In genomic region chr7:89980133-89980484, GRCm38 (mm10) we compare ENCODE assay signal across 8 mouse cellular contexts. TPM values are rescaled to one million over a fixed set of nuclear protein-coding genes. Genes with fewer than 3 reads are reported as not detected.
DNase-seq lines count a peak whose midpoint lies in the region; ATAC-seq and TF ChIP-seq lines count a peak whose summit lies in the region.

No protein-coding gene starts in this region.

- H3K27me3 ChIP-seq in kidney, adult 2 months (replicated peaks; ENCODE audit: control insufficient read depth, insufficient read depth, low read length) = no peaks in the 10 kb centered on the region
- H3K27me3 ChIP-seq in hindbrain, embryonic 14.5 days (ENCODE audit: control insufficient read depth, insufficient read depth, low read length) = no peaks in the 10 kb centered on the region
- H3K27me3 ChIP-seq in midbrain, embryonic 15.5 days (replicated peaks) = no peaks in the 10 kb centered on the region

- no peak for DNase-seq in kidney, adult 2 months
- no peak for DNase-seq in kidney, adult 8-10 months
- no peak for DNase-seq in hindbrain, embryonic 14.5 days (ENCODE audit: low spot score)
- DNase-seq in gastrocnemius, postnatal 14 days = no peak
- DNase-seq in cerebellum, adult 8-10 months = no peak
- no peak for DNase-seq in layer of hippocampus, adult 9-10 months (ENCODE audit: low spot score)

- TF ChIP-seq CTCF in kidney, adult 2 months (conservative IDR thresholded peaks at IDR 0.05; ENCODE audit: insufficient read depth, insufficient read length, low read depth, low read length) = no peak
- TF ChIP-seq CTCF in bone marrow, adult 2 months (IDR thresholded peaks at IDR 0.05; ENCODE audit: control insufficient read depth, insufficient read depth, low read length) = no peak

- peak overlapping the region; percentile 67 for H3K9ac ChIP-seq in hindbrain, embryonic 14.5 days
- H3K9ac ChIP-seq in midbrain, embryonic 15.5 days = peak overlapping the region; percentile 65

- whole genome bisulfite sequencing in kidney, adult 2 months = 0% methylated on average over 31 of the region's 31 CpGs
- WGBS in bone marrow, adult 2 months = under 1% methylated on average over 31 of the region's 31 CpGs
- under 1% methylated on average over 31 of the region's 31 CpGs for WGBS in hindbrain, embryonic 14.5 days
- WGBS in midbrain, embryonic 15.5 days = under 1% methylated on average over 31 of the region's 31 CpGs

- TF ChIP-seq POLR2A in kidney, adult 2 months (IDR thresholded peaks at IDR 0.05; ENCODE audit: low read depth, low read length) = no peak
- no peak for TF ChIP-seq POLR2A in bone marrow, adult 2 months (IDR thresholded peaks at IDR 0.05; ENCODE audit: borderline replicate concordance, control insufficient read depth, low read depth, low read length)

- H3K4me2 ChIP-seq in hindbrain, embryonic 14.5 days (replicated peaks) = peak overlapping the region; percentile 80
- H3K4me2 ChIP-seq in midbrain, embryonic 15.5 days = peak overlapping the region; percentile 90

- H3K36me3 ChIP-seq in kidney, adult 2 months (ENCODE audit: control insufficient read depth, insufficient read depth, low read length) = peaks cover 6% of the 10 kb centered on the region
- H3K36me3 ChIP-seq in hindbrain, embryonic 14.5 days (replicated peaks; ENCODE audit: control insufficient read depth, insufficient read depth) = peaks cover 12% of the 10 kb centered on the region
- peaks cover 11% of the 10 kb centered on the region for H3K36me3 ChIP-seq in midbrain, embryonic 15.5 days (replicated peaks)

- H3K9me3 ChIP-seq in hindbrain, embryonic 14.5 days (ENCODE audit: control insufficient read depth, low read length) = no peaks in the 10 kb centered on the region
- no peaks in the 10 kb centered on the region for H3K9me3 ChIP-seq in midbrain, embryonic 15.5 days

- peak overlapping the region; percentile 87 for H3K4me3 ChIP-seq in kidney, adult 2 months (ENCODE audit: insufficient read depth, low read depth, low read length)
- H3K4me3 ChIP-seq in bone marrow, adult 2 months (replicated peaks; ENCODE audit: control insufficient read depth, low read depth, low read length) = peak overlapping the region; percentile 98
- H3K4me3 ChIP-seq in hindbrain, embryonic 14.5 days (replicated peaks; ENCODE audit: low read length) = peak overlapping the region; percentile 79
- H3K4me3 ChIP-seq in midbrain, embryonic 15.5 days = peak overlapping the region; percentile 66

- no peak for ATAC-seq in hindbrain, embryonic 14.5 days (ENCODE audit: low FRiP score)
- no peak for ATAC-seq in midbrain, embryonic 15.5 days (replicated peaks)

- peak overlapping the region; percentile 57 for H3K27ac ChIP-seq in kidney, adult 2 months (ENCODE audit: insufficient read depth, low read depth, low read length)
- H3K27ac ChIP-seq in bone marrow, adult 2 months (ENCODE audit: control insufficient read depth, insufficient read depth, low read depth, low read length, poor library complexity) = peak overlapping the region; percentile 99
- peak overlapping the region; percentile 95 for H3K27ac ChIP-seq in hindbrain, embryonic 14.5 days
- H3K27ac ChIP-seq in midbrain, embryonic 15.5 days = peak overlapping the region; percentile 99

- intact Hi-C loops in gastrocnemius, postnatal 14 days (cut with DNase I; ENCODE audit: low total_unique reads) = no loop called here

- peaks cover 7% of the 10 kb centered on the region; the same call in 1 of the 2 replicates for H3K4me1 ChIP-seq in kidney, adult 2 months (ENCODE audit: control insufficient read depth, insufficient read depth, low read length)
- H3K4me1 ChIP-seq in bone marrow, adult 2 months (ENCODE audit: control insufficient read depth, insufficient read depth, low read length) = no peaks in the 10 kb centered on the region
- H3K4me1 ChIP-seq in hindbrain, embryonic 14.5 days (replicated peaks; ENCODE audit: control insufficient read depth, insufficient read depth, low read length) = peaks cover 13% of the 10 kb centered on the region
- peaks cover 19% of the 10 kb centered on the region for H3K4me1 ChIP-seq in midbrain, embryonic 15.5 days

RNA-seq across cellular contexts. Expression of gene Eed, which starts 0.7 kb away (rescaled TPM):
- 11.2 and 14.8 TPM in 2 replicates for polyA plus RNA-seq in kidney, adult 2 months (2012; rRNA removed)
- 39.1 and 83.2 TPM in 2 replicates for polyA plus RNA-seq in bone marrow, adult 2 months (2011; ENCODE audit: insufficient read depth, insufficient read length, low replicate concordance, missing spikeins)
- 27.8 and 30.9 TPM in 2 replicates for polyA plus RNA-seq in hindbrain, embryonic 14.5 days (2014; fragmentation: Nextera tagmentation; extraction: Ambion mirVana)
- 33.0 and 33.3 TPM in 2 replicates for polyA plus RNA-seq in midbrain, embryonic 15.5 days (2015; fragmentation: Nextera tagmentation; extraction: Ambion mirVana)
- 10 to 100 TPM; 19.1 to 26.6 TPM for total RNA-seq in gastrocnemius, postnatal 14 days (2021)

RNA-seq across cellular contexts. Expression of gene Hikeshi, which starts 39.1 kb away (rescaled TPM):
- polyA plus RNA-seq in kidney, adult 2 months (2012; rRNA removed) = 69.4 and 84.3 TPM in 2 replicates
- polyA plus RNA-seq in bone marrow, adult 2 months (2011; ENCODE audit: insufficient read depth, insufficient read length, low replicate concordance, missing spikeins) = 7.1 and 32.9 TPM in 2 replicates
- polyA plus RNA-seq in hindbrain, embryonic 14.5 days (2014; fragmentation: Nextera tagmentation; extraction: Ambion mirVana) = 128 and 145 TPM in 2 replicates
- polyA plus RNA-seq in midbrain, embryonic 15.5 days (2015; fragmentation: Nextera tagmentation; extraction: Ambion mirVana) = 111 and 117 TPM in 2 replicates
- total RNA-seq in gastrocnemius, postnatal 14 days (2021) = 10 to 100 TPM; 78.7 to 78.9 TPM
